Mouse (Mus musculus): Measurements from ENCODE around the gene Gm28035. TPM values are rescaled to one million over a fixed set of nuclear protein-coding genes. Genes with fewer than 3 reads are reported as not detected.

The Gm28035 gene
- polyA plus RNA-seq, 1 experiment from 2014 or later = 0.19 TPM

DNA sequence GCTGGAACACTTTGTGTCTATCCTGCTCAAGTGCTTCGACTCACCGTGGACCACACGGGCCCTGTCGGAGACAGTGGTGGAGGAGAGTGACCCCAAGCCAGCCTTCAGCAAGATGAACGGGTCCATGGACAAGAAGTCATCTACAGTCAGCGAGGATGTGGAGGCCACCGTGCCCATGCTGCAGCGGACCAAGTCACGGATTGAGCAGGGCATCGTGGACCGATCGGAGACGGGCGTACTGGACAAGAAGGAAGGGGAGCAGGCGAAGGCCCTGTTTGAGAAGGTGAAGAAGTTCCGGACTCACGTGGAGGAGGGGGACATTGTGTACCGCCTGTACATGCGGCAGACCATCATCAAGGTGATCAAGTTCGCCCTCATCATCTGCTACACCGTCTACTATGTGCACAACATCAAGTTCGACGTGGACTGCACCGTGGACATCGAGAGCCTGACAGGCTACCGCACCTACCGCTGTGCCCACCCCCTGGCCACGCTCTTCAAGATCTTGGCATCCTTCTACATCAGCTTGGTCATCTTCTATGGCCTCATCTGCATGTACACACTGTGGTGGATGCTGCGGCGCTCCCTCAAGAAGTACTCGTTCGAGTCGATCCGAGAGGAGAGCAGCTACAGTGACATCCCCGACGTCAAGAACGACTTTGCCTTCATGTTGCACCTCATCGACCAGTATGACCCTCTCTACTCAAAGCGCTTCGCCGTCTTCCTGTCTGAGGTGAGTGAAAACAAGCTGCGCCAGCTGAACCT, 15.4 kb downstream of the Gm28035 start:
- H3K9ac ChIP-seq = no peak overlapping the region
- WGBS = 94% methylated on average over 42 of the region's 42 CpGs
- peaks cover 86% of the 10 kb centered on the region for H3K36me3 ChIP-seq
- no peaks in the 10 kb centered on the region for H3K9me3 ChIP-seq
- no peak overlapping the region for H3K4me2 ChIP-seq
- no peaks in the 10 kb centered on the region for H3K27me3 ChIP-seq (replicated peaks)
- no peak overlapping the region for H3K4me3 ChIP-seq
- H3K27ac ChIP-seq (replicated peaks) = no peak overlapping the region
- H3K4me1 ChIP-seq = peaks cover 59% of the 10 kb centered on the region
- no peak for ATAC-seq (ENCODE audit: extremely low read depth, insufficient number of reproducible peaks, low FRiP score, low TSS enrichment)

DNA sequence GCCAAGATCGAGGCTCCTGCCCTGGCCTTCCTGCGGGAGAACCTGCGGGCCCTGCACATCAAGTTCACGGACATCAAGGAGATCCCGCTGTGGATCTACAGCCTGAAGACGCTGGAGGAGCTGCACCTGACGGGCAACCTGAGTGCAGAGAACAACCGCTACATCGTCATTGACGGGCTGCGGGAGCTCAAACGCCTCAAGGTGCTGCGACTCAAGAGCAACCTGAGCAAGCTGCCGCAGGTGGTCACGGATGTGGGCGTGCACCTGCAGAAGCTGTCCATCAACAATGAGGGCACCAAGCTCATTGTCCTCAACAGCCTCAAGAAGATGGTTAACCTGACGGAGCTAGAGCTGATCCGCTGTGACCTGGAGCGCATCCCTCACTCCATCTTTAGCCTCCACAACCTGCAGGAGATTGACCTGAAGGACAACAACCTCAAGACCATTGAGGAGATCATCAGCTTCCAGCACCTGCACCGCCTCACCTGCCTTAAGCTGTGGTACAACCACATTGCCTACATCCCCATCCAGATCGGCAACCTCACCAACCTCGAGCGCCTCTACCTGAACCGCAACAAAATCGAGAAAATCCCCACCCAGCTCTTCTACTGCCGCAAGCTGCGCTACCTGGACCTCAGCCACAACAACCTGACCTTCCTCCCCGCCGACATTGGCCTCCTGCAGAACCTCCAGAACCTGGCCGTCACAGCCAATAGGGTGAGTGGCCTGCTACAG, 16.4 kb downstream of the Gm28035 start:
- Histone ChIP-seq H3K27me3 (replicated peaks) (no peaks in the 10 kb centered on the region), H3K4me2 (no peak overlapping the region), H3K9ac (no peak overlapping the region), H3K4me1 (peaks cover 49% of the 10 kb centered on the region), H3K36me3 (peaks cover 91% of the 10 kb centered on the region), H3K4me3 (no peak overlapping the region), H3K9me3 (no peaks in the 10 kb centered on the region), H3K27ac (replicated peaks) (no peak overlapping the region)
- WGBS = 95% methylated on average over 30 of the region's 30 CpGs
- no peak for ATAC-seq (ENCODE audit: extremely low read depth, insufficient number of reproducible peaks, low FRiP score, low TSS enrichment)

DNA sequence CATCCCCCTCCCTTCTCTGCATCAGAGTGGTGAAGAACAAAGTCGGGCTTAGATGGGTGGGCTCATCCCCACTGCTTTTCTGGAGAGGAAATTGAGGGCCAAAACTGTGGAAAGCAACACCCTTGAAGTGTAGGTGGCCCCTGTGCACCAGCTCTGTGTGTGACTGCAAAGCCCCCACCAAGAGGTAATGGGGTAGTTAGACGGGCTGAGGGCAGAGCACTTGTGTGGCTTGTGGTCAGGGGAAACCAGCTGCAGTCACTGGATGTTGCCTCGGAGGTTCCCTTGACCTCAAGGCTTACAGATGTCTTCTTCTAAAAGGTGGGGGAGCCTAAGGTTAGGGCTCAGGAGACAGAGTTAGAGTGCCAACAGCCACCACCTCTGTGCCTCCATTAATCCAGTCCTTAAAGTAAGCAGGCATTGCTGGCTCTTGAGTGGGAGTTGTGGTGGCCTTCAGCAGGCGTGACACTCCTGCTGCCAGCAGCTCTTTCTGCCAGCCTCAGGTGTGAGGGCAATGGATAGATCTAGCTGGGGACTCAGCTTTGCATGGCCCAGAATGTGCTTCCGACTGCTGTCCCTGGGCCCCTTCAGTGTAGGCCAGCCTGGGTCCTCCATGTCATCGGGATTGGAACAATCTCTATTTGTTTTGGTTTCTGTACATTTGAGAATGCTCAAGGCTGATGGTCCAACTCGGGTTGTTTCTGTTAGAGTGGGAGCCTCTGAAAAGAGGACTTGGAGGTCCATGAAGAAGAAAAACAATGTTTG, 17.5 kb downstream of the Gm28035 start:
- H3K36me3 ChIP-seq = peaks cover 94% of the 10 kb centered on the region
- H3K4me2 ChIP-seq = peak overlapping the region; percentile 18; the same call in 1 of the 2 replicates
- no peaks in the 10 kb centered on the region for H3K27me3 ChIP-seq (replicated peaks)
- H3K4me3 ChIP-seq = no peak overlapping the region
- peaks cover 48% of the 10 kb centered on the region for H3K4me1 ChIP-seq
- H3K27ac ChIP-seq (replicated peaks) = peak overlapping the region; percentile 74
- WGBS = 73% methylated on average over 7 of the region's 7 CpGs
- peak overlapping the region; percentile 42; the same call in 1 of the 2 replicates for H3K9ac ChIP-seq
- ATAC-seq (ENCODE audit: extremely low read depth, insufficient number of reproducible peaks, low FRiP score, low TSS enrichment) = no peak
- no peaks in the 10 kb centered on the region for H3K9me3 ChIP-seq

DNA sequence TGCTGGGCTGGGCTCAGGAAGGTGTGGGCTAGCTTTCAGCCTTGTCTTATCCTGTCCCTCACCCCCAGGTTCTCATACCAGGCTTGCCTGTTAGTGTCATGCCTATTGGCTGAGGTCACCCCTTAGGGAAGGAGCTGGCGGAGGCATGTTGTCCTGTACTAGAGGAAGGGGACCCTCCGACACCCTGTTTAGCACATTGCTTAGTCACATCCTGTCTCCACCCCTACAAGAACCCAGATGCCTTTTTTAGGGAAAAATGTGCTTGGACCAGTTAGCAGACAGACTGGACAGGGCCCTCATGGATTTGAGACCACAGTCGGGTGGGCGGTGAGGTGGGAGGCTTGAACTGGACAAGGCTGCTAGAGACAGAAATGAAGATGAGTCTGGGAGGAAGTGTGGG, 18.2 kb downstream of the Gm28035 start:
- WGBS = 50% methylated on average over 4 of the region's 4 CpGs
- Histone ChIP-seq H3K27ac (replicated peaks) (peak overlapping the region; percentile 74), H3K4me3 (no peak overlapping the region), H3K4me2 (peak overlapping the region; percentile 18), H3K9ac (peak overlapping the region; percentile 42; the same call in 1 of the 2 replicates), H3K27me3 (replicated peaks) (no peaks in the 10 kb centered on the region), H3K36me3 (peaks cover 96% of the 10 kb centered on the region), H3K9me3 (no peaks in the 10 kb centered on the region), H3K4me1 (peaks cover 50% of the 10 kb centered on the region)
- peak; percentile 35; the same call in 1 of the 2 replicates for ATAC-seq (ENCODE audit: extremely low read depth, insufficient number of reproducible peaks, low FRiP score, low TSS enrichment)

DNA sequence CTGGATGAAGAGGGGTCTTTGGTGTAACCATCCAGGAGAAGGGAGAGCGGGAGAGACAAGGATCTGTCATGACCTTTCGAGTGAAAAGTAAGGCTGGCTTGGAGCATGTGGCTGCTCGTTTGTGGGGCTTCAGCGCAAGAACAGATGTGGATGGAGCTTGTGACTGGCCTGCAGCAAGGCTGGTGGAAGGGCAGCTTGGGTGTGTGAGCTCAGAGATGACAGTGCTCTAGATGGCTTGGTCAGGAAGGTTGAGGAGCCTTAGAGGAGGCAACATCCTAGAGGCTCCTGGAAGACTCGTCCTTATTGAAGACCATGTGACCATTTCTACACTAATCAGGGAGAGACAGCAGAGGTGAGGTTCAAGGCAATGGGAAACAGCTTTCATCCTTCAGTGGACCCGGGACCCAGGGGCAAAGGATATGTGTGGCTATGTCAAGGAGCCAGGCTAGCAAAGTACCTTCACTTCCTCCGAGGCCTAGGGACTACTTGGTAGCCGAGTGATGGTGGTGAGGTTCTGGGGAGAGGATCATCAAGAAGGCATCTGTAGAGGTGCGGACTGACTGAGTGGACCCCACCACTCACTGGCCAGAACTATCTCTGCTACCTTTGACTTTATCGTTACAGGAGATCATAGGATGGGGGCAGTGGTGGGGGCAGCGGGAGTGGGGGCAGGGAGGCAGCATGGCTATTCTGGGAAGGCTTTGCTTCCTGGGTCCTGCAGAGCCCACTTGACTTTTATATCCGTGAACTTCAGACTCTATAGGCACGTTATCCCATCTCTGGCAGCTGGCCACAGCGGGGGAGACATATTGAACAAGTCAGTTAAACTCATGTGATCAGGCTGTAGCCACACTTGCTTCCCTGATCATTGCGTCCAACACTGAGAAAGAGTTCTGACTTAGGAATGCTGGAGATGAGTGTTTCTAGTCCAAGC, 19.0 kb downstream of the Gm28035 start:
- 68% methylated on average over 15 of the region's 15 CpGs for WGBS
- H3K36me3 ChIP-seq = peaks cover 99% of the 10 kb centered on the region

DNA sequence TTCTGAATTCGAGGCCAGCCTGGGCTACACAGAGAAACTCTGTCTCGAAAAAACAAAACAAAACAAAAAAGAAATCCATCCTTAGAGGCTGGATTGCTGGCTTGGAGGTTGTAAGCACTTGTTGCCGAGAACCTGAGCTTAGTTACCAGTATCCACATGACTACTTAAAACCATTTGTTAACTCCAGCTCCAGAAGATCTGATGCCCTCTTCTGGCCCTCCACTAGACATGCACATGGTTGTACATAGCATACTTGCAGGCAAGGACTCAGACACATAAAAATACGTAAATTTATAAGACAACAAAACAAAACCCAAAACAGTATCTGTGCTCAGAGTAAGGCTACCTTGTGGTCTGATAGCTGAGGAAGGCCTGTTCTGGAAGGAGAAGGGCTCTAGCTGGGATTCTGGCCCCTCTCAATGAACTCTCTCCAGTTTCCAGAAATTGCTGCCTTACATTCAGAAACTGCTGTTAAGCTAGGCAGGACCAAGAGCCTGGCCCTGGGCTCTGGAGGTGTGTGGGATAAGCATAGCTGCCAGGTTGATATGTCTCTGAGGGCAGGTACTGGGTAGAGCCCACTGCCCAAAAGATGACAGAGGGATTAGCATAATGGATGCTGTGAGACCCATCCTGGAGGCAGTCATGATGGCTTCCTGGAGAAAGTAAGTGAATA, 20.8 kb downstream of the Gm28035 start:
- ATAC-seq (ENCODE audit: extremely low read depth, insufficient number of reproducible peaks, low FRiP score, low TSS enrichment) = no peak
- Histone ChIP-seq H3K27ac (replicated peaks) (peak overlapping the region; percentile 64; the same call in 1 of the 2 replicates), H3K36me3 (peaks cover 87% of the 10 kb centered on the region), H3K9ac (no peak overlapping the region), H3K4me1 (peaks cover 76% of the 10 kb centered on the region), H3K4me2 (no peak overlapping the region), H3K4me3 (no peak overlapping the region), H3K9me3 (no peaks in the 10 kb centered on the region), H3K27me3 (replicated peaks) (no peaks in the 10 kb centered on the region)
- 90% methylated on average over 4 of the region's 4 CpGs for WGBS

More for the DNA sequence above, 19.0 kb downstream of the Gm28035 start:
- peak overlapping the region; percentile 74 for H3K27ac ChIP-seq (replicated peaks)
- H3K4me1 ChIP-seq = peaks cover 58% of the 10 kb centered on the region
- peak overlapping the region; percentile 42; the same call in 1 of the 2 replicates for H3K9ac ChIP-seq
- no peak overlapping the region for H3K4me3 ChIP-seq
- H3K4me2 ChIP-seq = peak overlapping the region; percentile 18
- H3K27me3 ChIP-seq (replicated peaks) = no peaks in the 10 kb centered on the region
- ATAC-seq (ENCODE audit: extremely low read depth, insufficient number of reproducible peaks, low FRiP score, low TSS enrichment) = no peak
- H3K9me3 ChIP-seq = no peaks in the 10 kb centered on the region

DNA sequence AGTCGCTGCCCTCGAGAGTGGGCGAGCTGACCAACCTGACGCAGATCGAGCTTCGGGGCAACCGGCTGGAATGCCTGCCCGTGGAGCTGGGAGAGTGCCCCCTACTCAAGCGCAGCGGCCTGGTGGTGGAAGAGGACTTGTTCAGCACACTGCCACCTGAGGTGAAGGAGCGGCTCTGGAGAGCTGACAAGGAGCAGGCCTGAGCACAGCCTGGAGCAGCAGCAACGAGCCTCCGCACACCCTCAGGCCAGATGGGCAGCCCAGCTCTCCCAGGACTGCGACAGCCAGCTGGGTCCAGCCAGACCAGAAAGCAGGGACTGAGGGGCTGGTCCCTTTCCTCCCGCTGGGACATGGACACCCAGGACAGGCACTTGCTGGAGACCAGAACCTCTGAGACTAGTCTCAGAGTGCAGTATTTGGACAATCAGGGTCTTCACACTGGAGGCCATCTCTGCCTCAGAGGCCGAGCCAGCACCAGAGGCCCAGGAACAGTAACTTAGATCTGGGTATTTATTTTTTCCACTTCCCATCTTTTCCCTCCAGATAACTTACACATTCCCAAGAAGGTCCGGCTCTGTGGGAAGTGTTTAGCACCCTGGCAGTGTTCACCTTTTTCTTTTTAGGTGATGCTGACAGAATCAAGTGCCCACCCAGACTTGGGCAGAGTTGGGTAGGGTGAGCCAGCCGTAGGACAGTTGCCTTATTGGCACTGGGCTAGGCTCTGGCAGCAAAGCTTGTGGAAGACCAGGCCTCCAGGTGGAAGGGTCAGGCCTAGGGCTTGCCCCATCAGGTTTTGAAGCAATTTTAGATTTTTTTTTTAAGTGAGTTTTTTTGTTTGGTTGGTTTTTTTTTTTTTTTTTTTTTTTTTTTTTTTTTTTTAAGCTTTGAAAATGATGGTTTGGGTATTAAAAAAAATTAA, 21.8 kb downstream of the Gm28035 start:
- peaks cover 84% of the 10 kb centered on the region for H3K4me1 ChIP-seq
- 87% methylated on average over 18 of the region's 18 CpGs for WGBS
- H3K9me3 ChIP-seq = no peaks in the 10 kb centered on the region
- H3K36me3 ChIP-seq = peaks cover 77% of the 10 kb centered on the region
- no peaks in the 10 kb centered on the region for H3K27me3 ChIP-seq (replicated peaks)
- ATAC-seq (ENCODE audit: extremely low read depth, insufficient number of reproducible peaks, low FRiP score, low TSS enrichment) = no peak
- no peak overlapping the region for H3K4me2 ChIP-seq
- peak overlapping the region; percentile 33; the same call in 1 of the 2 replicates for H3K9ac ChIP-seq
- H3K4me3 ChIP-seq = no peak overlapping the region
- peak overlapping the region; percentile 64 for H3K27ac ChIP-seq (replicated peaks)

DNA sequence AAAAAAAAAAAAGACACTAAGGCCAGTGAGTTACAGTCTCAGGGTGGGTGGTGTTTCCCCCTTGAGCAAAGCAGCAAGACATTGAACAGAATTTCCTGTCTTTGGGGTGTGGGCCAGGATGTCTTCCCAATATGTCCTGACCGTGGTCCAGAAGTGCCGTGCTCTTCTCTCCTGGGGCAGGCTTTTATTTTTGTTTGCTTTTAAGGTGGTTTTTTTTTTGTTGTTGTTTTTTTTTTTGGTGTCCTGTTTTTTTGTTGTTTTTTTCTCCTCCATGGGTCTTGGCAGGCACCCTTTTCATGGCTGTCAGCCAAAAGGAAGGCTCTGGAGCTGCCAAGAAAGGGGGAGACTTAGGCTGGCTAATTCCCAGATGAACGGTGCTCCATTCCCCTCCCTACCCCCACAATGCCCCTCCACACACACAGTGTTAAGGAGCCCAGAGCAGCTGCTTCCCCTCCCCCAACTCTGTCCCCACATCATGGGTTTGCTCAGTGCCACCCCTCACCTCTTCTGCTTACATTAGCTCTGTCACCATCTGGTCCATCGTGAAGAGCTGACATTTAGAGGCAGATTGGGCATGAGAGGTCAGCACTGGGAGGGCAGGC, 22.6 kb downstream of the Gm28035 start:
- peak overlapping the region; percentile 34; the same call in 1 of the 2 replicates for H3K9ac ChIP-seq
- no peaks in the 10 kb centered on the region for H3K27me3 ChIP-seq (replicated peaks)
- H3K27ac ChIP-seq (replicated peaks) = peak overlapping the region; percentile 65
- H3K4me2 ChIP-seq = no peak overlapping the region
- peaks cover 70% of the 10 kb centered on the region for H3K36me3 ChIP-seq
- peaks cover 78% of the 10 kb centered on the region for H3K4me1 ChIP-seq
- no peak for ATAC-seq (ENCODE audit: extremely low read depth, insufficient number of reproducible peaks, low FRiP score, low TSS enrichment)
- no peak overlapping the region for H3K4me3 ChIP-seq
- no peaks in the 10 kb centered on the region for H3K9me3 ChIP-seq
- 54% methylated on average over 4 of the region's 4 CpGs for WGBS

DNA sequence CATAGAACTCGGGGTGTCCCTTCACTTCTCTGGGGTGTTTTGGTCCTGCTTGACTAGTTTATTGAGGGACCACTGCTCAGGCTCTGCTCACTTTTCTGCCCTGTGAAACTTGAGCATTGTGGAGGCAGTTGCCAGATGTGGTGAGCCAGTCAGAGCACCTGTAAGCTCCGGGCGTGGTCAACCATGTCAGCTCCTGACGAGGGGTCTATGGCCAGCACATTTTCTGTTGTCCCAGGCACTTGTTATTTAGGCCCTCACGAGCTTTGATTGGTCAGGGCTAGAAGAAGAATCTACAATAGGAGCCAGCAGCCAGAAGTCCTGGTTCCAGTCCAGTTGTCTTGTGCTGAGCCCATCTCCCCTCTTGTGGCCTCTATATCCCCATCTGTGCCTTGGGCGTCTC, 23.4 kb downstream of the Gm28035 start:
- H3K27ac ChIP-seq (replicated peaks) = peak overlapping the region; percentile 99; the same call in 1 of the 2 replicates
- no peak for ATAC-seq (ENCODE audit: extremely low read depth, insufficient number of reproducible peaks, low FRiP score, low TSS enrichment)
- H3K9ac ChIP-seq = no peak overlapping the region
- no peaks in the 10 kb centered on the region for H3K9me3 ChIP-seq
- no peaks in the 10 kb centered on the region for H3K27me3 ChIP-seq (replicated peaks)
- H3K36me3 ChIP-seq = peaks cover 61% of the 10 kb centered on the region
- no peak overlapping the region for H3K4me2 ChIP-seq
- H3K4me3 ChIP-seq = no peak overlapping the region
- WGBS = 80% methylated on average over 6 of the region's 6 CpGs
- peaks cover 78% of the 10 kb centered on the region for H3K4me1 ChIP-seq
